Mouse (Mus musculus) cerebellum, adult 11-12 months (tissue): ENCODE measurements around the gene Pgm1.

Experiments used
- DNase-seq: peaks from one replicate; pipeline ENCODE4 v3.0.0; 2022

Gene Pgm1

DNA sequence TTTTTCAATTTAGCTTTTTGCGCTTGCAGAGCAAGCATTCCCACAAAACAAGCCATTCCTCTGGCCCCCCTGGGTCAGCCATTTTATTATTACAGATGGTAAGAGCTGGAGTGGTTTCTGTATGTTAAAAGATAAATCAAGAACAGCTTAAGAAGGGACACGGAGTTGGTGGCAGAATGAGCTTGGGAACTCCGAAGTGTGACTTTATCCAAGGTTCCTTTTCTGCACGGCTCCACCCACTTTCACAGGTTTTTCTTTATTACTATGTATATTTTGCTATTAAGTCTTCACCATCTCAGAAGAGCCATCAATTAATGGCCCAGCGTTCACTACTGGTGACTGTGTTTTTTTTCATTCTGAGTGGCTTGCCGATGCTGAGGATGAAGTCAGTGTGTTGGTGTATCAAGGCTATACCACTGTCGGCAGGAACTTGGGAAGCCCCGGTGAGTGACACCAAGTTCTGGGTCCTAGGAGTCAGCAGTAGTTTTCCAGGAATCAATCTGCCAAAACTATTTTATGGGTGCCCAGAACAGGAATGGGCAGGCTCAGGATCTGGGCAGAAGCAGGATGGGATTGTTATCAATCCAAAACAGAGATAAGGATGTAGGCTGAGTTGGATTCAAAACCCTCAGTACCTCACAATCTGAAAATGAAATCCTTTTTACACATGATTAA, 83.3 kb downstream of the Pgm1 start:
- DNase-seq, result no peak

DNA sequence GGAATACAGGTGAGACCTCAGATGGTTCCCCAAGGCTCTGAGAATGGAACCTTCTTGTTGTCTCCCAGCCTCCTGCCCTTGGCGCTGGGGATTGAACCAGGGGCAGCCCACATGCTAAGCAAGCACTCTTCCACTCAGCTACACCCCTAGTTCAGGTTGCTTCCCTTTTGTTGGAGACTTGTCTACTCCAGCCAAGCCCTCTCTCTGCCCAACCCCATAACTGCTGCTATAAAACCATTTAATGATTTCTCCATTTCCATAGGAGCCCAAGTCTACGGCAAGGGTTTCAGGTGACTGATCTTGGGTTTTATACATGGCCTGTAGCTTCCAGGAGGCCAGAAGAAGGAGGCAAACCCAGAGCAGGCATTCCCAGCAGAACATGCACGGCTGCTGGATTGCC, 98.6 kb downstream of the Pgm1 start:
- DNase-seq, result no peak

DNA sequence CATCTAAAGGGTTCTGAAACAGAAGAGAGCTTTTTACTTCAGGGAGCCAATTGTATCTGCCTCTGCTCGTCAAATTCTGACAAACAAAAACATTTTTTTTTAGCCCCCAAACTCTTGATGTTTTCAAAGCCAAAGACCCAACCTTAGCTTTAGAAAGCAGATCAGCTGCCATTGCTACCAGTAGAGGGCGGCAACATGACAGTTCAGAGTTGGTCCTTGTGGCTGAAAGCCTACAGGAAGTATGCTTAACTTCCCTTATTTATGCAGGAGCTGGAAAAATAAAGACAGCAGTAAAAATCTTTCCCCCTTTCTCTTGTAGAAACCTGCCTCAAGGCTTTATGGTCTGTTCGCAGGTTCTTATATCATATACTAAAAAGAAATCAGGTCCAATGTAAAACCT, 99.4 kb downstream of the Pgm1 start:
- peak; percentile 29 for DNase-seq

GRCm38 (mm10) chr4:100031270-100031669, 102.1 kb downstream of the Pgm1 start:
- DNase-seq, result no peak

- no peak for DNase-seq
Measured at GRCm38 (mm10) chr4:100032608-100033007, 103.4 kb downstream of the Pgm1 start.

- DNase-seq, result no peak
Measured at GRCm38 (mm10) chr4:100033944-100034343, 104.7 kb downstream of the Pgm1 start.

GRCm38 (mm10) chr4:100034971-100035370, 105.8 kb downstream of the Pgm1 start:
- DNase-seq, result no peak

DNA sequence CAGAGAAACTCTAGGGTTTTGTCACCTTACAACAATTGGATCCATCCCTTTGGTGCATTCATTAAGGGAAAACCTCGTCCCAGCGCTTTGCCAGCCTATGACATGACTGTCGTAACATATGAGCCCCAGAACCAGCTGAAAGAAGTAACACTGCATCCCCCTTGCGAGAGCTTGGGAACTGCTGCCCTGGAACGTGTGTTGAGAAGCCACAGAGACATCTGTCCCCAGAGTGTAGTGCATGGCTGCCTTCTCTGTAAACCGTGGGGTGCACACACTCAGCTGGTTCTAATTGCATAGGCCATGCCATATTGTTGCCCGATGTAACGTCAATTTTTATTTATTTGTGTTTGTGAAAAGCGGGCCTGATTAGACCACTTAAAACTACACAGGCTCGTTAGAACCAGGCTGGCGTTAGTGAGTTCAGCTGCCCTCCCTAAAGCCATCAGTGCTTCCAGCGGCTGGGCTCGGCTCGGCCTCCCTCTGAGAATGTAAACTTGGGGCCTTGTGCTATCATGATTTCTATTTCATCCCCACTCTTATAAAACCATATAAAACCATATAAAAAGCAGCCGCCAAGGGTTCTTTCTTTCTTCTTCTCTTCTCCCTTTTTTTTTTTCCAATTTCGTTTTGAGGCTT, 106.8 kb downstream of the Pgm1 start:
- no peak for DNase-seq
